Mouse (Mus musculus) mesoderm, embryonic 11.5 days (tissue): ENCODE results near the gene Hdac7.

Source experiments
- DNase-seq: peaks from one replicate; pipeline ENCODE4 v3.0.0-alpha.2; 2012; ENCODE audit warnings: low read depth, low spot score

The Hdac7 gene

DNA sequence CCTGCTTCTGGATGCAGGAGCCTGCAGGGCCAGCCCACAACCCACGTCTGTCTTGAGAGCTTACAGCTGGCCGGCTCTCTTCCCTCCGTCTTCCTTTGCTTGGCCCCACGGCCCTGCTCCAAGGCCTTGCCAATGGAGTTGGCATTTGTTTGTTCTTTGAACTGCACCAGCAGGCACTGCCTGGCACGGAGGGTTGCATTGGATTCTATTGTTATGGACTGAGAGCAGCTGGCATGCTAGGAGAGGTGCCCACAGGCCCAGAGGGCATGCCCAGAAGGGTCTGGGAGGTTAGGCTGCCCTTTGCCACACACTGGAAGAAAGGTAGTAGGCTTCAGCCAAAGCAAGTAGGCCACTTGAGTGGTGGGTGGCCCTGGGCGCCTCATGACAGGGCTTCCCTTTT lies 55.5 kb downstream of the Hdac7 start:
- no peak for DNase-seq

DNA sequence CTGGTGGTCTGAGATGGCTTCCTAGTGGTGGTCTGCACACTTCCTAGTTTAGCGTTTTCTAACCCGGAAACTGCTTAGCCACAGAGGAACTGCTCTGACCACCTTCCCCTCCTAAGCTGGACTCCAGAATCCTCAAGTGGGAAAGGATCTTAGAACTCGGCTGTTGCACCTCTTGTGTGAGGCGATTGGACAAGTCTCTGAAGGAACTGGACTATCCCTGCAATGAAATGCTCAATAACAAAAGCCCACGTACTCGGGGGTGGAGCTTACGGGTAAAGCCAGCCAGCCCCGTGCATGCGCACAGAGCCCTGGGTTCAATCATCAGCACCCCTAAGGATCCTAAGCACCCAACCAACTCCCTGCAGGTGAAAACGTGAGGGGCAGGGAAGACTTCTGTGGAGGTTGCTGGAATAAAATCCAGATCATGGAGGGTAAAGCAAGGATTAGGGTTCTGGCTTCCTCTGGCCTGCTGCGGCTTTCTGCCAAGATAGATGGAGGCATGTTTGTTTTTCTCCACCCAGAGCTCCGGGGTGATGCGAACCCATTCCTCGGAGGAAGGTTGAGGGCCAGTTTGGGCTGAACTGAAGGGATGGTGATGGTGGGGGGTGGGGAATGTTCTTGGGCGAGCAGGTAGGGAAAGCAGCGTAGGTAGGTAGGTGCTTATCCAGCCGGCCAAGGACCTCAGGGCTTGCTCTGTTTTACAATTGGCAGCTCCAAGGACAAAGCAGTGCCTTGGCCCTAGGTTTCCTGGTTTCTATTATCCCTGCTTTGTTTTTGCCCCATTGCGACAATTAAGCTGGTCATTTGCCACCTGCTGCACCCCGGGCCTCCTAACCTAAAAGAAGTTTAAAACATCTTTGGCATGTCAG lies 56.3 kb downstream of the Hdac7 start:
- no peak for DNase-seq

DNA sequence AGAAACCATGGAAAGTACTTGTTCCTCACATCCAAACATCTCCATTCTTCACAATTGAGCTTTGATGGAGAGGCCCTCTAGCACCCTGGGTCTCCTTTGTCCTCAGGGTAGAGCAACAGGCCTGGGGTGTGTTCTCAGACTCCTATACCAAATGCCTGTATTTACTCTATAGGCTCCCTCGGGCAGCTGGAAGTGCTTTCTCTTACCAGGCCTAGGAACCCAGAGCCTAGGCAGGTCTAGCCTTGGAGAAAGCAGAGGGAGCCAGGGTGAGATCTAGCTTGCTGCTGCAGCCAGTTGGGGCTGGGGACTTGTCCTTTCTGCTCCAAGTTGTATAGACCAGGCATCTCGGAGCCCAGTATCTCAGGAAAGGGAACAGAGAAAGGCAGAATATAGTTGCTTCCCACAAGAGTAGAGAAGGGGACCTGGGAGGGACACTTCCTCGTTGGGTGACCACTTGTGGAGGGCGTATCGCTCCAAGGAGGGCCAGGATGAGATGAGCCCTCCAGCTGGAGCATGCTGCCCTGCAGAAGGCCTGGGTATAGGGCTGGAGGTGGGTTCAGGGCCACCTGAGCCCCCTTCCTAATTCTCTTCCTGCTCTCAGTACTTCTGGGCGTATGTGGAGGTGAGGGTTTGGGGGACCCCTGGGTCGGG lies 57.0 kb downstream of the Hdac7 start:
- no peak for DNase-seq

DNA sequence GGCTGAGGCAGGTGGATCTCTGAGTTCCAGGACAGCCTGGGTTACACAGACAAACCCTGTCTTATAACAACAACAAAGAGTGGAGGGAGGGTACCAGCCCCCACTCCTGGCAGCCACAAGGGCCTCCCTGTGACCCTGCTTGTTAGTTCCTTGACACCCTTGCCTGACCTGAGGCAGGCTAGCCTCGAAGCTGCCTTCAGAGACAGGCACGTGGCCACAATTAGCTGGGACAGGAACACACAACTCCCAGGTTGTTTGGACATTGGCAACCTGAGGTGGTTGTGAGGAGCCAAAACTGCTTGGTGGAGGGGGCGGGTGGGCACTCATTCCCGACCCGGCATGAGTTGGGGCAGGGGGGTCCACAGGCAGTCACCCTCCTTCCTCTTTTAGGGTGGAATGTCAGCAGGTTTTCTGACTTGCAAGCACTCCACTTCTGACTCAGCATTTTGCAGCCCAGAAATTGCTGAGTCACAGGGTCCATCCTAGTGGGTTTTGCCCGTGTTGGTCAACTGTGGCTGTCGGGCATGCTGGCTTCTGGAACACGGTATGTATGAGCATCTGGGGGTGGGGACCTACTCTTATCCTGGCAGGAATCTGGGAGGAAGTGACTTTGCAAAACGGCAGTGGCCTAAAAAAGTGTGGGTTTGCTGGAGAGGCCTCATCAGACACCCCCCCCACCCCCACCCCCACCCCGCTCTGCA lies 57.7 kb downstream of the Hdac7 start:
- no peak for DNase-seq

DNA sequence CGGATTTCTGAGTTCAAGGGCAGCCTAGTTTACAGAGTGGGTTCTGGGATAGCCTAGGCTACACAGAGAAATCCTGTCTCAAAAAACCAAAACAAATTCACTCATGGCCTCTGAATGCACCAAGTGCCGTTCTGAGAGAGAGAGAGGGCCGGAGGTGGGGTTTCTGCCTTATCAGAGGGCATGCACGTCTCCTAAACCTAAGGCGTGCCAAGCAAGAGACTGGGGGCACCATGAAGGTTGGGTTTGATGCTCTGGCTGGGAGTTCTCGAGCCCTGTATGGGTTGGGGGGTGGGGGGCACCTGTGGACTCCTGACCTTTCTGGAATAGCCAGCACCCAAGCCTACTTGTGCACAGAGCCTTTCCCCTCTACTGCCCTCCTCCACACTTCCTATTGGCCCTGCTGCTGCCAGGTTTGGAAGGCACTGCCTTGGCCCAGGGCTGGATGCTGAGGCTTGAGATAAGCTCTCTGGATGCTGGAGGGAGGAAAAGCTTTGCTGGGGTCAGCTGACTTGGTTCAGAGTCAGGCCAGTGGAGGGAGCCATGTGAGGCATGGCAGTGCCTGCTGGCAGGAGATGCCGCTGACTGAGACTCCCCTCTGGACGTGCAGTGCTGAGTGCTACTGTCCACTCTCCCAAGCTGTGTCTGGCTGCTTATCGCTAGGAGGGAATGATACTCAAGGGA lies 58.4 kb downstream of the Hdac7 start:
- DNase-seq = no peak

DNA sequence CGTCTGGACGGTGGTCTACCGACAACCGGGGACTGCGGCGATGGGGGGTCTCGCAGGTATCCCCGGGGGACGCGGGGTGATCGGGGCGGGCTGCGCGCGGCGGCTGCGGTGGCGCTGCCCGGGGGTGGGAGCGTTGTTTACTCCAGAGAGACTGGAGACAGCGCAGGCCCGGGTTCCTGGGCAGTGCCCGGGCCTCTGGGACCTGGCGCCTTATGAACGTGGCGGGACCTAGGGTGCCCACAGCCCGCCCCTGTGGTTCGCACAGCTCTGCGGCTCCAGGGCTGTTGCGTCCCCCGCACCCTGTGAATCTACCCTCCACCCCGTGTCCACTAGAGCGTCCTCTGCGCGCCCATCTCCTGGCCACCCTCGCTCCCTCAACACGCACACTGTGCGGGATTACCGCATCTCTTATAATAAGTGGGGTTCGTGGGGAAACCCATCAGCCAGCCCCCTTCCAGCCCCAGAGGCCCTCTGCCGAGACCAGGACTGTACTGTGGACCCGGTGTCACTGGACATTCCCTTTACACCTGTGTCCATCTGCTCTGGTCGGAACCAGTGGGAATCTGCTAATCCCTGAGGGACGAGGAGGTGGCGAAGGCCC lies 59.6 kb downstream of the Hdac7 start:
- DNase-seq = no peak

DNA sequence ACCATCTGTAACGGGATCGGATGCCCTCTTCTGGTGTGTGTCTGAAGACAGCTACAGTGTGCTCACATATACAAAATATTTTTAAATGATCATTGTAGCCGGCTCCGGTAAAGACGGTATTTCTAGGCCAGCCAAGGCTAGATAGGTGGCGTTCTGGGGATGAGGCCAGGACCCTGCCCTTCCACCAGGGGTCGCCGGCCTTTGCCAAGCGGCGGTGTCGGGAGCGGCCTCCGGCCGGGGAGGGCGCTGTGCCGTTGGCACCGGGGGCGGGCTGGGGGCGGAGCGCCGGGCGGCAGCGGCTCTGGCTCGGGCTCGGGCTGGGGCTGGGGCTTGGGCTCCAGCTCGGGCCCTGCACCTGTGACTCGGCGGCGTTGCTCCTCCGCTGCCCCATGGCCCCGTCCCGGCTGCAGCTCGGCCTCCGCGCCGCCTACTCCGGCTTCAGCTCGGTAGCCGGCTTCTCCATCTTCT lies 60.2 kb downstream of the Hdac7 start:
- peak; percentile 89 for DNase-seq

DNA sequence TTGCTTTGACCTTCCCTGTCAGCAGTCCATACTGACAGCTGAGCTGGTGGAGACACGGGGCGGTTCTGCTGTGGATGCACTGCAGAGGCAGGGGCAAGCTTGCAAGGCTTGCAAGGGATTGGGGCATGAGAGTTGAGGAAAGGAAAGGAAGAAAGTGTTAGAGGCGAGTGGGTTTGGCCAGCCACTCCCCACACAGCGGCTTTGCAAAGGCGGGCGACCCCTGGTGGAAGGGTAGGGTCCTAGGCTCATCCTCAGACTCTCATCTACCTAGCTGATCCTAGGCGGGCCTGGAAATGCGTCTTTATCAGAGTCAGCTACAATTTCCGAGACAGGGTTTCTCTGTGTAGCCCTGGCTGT lies 61.6 kb downstream of the Hdac7 start:
- DNase-seq = peak; percentile 76

DNA sequence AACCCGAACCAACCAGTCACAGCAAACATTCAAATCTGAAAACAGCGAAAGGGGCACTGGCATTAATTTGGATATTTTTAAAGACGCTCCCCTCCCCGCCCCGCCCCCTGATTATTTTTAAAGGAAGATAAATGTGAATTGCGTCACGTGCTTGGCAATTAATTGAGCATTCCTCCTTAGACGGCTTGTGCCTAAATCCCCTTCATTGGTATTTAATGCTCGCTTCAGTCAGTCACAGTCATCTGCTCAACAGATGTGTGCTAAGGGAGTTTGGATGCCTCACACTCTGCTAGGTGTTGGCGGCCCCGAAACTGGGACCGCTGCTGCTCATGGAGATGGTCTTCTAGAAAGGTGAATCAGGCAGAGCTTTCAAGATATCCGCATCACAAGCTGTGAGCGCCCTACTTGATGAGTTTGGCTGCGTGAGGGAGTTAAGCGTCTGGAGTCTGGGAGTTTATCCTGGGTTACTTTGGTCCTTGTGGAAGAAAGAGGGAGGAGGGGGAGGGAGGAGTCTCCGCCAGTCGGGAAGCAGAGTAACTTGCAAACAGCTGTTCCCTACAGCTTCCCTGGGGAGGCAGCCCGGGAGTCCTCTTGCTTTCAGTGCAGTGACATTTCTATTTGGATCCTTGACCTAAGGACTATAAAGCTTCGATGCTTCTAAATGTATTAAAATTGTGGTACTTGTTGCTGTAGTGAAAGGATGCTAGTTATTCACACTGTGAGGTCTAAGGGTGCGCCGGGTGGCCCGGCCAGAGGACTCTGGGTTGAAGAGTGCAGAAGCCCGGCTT lies 62.1 kb downstream of the Hdac7 start:
- DNase-seq = peak; percentile 74

DNA sequence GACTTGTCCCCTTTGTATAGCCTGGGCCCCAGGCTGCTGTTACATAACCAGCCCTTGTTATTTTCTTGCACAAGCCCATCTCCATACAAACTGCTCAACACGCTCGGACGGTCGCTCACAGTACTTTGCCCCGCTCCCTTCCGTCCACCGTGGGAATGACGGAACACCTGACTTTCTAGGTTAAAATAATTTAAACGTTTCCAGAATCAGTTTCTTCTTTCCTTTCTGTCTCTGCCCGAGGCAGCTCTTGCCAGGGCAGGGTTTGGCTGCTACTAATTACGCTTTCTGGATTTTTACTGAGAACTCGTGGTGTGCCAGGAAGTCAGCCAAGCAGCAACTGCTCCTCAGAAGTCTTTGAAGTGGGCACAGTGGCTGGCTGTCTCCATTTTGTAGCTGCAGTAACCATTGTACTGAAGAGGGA lies 63.7 kb downstream of the Hdac7 start:
- DNase-seq = no peak

DNA sequence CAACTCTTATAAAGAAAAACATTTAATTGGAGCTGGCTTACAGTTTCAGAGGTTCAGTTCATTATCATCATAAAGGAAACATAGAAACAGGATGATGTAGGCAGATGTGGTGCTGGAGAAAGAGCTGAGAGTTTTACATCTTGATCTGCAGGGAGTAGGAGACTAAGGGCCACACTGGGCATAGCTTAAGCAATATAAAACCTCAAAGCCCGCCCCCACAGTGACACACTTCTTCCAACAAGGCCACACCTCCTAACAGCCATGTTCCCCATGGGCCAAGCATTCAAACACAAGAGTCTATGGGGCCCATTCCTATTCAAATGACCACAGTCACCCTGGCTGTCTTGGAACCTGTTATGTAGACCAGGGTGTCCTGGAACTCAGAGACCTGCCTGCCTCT lies 64.7 kb downstream of the Hdac7 start:
- no peak for DNase-seq

DNA sequence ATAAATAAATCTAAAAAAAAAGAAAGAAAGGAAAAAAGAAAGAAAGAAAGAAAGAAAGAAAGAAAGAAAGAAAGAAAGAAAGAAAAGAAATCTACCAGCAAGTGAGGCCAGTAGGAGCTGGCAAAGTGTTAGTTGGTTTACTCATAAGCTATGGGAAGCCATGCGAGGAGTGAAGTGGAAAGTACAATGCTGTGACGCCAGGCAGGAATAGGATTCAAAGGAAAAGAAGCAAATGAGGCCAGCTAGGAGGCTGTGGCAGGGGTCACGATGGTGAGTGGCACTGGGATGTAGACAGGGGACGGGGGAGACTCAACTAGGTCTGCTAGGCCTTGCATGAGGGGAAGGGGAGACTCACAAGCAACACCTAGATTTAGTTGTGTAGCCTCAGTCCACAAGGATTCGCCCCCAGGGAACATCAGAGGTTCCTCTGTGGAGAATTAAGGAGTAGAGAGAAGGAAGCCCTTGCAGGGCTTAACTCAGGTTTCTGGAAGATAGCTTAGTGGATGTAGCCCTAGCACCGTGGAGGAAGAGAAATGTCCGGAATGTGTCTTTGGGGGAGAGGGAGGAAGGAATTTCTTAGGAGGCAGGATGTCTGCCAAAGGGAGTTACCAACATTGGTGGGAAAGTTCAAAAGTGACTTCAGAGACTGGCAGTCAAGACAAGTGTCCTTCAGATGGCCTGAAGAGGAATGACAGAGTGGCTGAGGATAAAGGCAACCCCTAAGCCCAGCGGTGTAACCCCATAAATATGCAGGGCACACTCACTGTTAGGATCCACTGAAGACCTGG lies 65.8 kb downstream of the Hdac7 start, which contains the start of gene Slc48a1:
Slc48a1 (plus strand) TSS at position 210 of the 788 bp plus-strand sequence.
- no peak for DNase-seq

DNA sequence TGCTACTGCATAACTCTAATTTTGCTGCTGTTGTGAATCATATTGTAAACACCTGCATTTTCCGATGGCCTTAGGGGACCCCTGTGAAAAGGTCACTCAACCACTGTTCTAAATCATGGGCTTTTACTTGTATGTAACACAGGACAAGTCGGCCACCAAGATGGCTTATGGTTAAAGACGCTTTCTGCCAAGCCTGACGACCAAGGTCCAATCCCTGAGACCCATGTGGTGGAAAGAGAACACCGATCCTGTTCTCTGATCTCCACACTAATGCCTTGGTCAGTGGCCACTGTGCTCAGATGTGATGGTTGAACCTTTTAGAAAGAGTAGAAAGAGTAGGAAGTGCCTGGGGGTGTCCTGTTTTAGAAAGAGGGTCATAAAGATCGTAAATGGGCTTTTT lies 67.4 kb downstream of the Hdac7 start:
- DNase-seq = no peak

DNA sequence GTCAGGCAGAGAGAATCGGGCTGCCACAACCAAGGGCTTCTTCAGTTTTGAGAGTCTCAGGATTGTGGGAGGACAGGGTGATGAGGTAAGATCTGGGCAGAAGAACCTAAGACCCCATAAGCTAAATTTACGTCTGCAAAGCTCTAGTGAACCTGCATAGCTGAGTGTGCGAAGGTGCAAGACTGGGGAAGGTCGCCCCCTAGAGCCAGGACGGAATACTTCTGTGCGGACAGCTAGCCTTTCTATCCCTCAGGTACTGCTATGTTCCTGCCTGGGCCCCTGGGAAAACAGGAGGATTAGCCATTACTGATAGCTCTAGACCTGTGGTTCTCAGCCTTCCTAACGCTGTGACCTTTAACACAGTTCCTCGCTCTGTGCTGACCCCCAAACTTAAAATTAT lies 67.8 kb downstream of the Hdac7 start:
- peak; percentile 59 for DNase-seq

DNA sequence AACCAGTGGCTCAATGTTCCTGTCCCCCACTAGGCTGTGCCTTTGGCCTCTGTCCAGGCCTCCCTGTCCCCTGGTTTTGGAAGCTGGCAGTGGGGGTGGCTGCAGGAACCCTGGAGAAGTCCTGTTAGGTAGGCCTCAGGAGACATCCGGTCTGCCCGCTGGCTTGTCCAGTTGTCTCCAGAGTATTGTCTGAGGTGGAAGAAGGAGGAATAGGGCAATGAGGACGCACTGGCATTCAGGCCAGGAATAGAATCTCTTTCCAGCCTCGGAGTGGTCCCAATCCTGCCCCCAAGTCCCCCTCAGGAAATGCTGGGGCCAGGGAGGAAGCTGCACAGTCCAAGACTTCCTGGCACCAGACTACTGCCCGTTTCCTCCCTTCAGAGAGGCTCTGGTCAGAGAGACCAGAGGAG lies 70.3 kb downstream of the Hdac7 start:
- DNase-seq = no peak

DNA sequence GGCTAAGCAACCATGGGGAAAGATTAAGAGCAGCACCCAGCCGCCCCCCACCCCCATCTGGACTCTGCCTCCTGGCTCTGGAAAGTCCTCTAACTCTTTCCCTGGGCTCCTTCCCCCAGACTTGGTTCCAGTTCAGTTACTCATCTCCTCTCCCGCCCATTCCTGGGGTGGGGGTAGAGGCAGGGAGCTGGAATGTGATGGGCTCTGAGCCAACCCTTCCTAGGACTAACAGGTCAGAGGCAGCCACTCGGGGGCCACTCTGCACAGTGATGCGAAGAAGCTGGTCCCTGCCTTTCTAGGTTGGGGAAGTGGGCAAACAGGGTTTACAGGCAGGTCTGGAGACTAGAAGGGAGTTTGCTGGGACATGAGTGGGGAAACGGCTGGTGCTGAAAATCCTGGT lies 71.2 kb downstream of the Hdac7 start:
- DNase-seq = peak; percentile 74

DNA sequence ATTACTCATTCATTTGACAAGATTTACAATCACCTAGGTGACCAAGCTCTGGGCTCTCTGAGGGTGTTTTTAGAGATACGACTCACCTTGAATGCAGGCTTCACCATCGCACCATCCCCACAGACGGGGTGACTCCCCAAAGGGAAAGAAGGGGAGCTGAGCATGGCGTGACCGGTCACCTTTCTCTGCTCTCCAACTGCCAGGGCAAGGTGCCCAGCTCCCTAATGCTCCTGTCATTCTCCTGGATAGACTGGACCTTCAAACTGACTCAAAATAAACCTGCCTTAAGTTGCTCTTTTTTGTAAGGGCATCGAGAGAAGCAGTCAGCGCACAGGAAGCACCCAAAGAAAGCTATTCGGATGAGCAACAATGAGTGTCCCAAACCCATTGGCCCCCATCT lies 74.0 kb downstream of the Hdac7 start:
- no peak for DNase-seq

DNA sequence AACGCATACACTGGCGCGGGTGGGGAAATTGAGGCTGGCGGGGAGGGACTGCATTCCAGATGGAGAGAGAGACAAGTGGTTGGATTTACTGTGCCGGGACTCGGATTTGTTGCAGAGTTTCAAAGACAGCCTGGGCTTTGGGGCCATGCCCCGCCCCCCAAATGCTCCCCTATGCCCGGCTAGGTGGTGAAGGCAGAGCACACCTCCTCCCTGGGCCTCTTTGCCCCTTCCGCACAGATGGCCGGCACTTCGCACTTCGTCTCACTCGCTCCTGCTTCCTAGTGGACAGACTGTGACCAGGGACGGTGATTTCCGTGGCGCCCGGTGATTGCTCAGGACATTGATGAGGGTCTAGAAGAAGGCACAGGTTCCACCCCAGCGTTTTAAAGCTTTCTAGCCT lies 76.1 kb downstream of the Hdac7 start:
- no peak for DNase-seq

DNA sequence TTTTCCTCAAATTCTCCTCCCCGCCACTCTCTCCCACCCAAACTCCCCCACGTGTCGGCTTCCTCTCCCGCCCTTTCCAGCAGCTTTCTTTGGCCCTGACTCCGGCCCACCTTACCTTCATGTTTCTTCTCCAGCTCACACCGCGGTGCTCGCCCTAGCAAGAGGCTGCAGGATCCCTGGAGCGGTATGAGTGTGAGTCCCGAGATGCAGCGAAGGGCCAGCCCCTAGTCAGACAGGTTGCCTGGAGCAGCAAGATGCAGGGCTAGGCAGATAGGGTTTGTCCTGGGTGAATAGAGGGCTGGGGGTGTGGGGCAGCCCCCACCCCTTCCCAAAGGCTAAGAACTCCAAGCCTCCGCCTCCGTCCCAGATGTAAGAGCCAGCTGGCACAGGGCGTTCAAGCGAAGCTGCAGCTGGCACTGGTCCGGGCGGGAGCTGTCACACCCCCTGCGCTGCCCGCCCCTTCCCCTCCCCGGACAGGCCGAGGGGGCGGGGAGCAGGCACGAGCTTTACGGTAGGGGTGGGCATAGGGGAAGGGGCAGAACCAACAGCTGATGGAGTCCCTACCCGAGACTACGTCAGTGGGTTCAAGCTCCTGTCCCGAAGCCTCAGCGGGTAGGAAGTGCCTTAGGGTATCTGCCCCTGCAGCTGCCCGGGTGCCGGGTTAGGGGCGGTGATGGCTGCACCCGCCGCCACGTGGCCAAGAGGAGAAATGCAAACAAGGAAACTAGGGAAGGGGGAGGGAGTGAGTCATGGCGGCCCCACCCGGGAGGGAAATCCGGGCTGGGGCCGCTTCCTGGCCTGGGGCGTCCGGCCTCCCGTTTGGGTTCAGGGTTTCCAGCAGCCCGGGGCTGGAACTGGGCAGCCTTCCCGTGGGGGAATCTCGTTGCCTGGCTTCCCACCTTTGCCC lies 76.8 kb downstream of the Hdac7 start, which contains the start of gene Rapgef3:
Rapgef3 (minus strand) TSS at position 693 of the 907 bp plus-strand sequence.
- peak; percentile 71 for DNase-seq
